Mouse (Mus musculus) kidney, adult 8-10 months (tissue): ENCODE results near the gene Swap70.

ENCODE experiments used
- DNase-seq, 2 experiments: peaks; one replicate each; pipeline ENCODE4 v3.0.0; 2022

Gene Swap70

DNA sequence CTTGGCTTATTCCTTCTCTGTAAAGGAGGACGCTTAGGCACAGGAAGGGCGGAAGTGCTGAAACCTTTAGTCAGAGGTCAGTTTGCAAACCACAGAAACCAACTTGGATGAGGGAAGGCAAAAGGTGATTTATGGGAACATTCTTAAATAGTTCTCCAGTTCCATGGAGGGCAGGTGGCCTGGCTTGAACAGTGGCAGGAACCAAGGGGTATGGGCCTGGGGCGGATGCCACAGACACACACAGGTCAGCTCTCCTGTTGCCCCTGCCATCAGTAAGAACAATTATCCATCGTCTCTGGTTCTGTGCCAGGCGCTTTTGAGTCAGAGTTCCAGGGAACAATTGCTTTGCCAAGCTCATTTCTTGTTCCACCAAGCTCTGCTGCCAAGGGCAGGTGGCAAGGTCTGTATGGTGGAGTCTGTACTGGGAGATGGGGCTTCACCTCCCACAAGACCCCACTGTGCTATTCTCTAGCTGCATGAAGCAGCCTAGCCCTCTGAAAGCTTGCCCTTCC lies 56.3 kb downstream of the Swap70 start:
- no peak for DNase-seq

DNA sequence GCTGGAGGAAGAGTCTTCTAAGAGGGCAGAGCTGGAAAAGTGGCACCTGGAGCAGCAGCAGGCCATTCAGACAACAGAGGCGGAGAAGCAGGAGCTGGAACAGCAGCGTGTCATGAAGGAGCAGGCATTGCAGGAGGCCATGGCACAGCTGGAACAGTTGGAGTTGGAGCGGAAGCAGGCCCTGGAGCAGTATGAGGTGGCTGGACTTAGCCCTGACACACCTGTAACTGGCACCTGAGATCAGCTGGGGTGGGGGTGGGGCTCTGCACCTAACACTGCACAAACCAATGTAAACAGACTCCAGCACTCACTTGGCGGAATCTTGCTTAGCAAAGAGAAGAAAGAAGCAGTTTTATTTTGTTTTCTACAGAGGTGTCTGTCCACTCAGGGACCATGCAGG lies 57.7 kb downstream of the Swap70 start:
- no peak for DNase-seq

DNA sequence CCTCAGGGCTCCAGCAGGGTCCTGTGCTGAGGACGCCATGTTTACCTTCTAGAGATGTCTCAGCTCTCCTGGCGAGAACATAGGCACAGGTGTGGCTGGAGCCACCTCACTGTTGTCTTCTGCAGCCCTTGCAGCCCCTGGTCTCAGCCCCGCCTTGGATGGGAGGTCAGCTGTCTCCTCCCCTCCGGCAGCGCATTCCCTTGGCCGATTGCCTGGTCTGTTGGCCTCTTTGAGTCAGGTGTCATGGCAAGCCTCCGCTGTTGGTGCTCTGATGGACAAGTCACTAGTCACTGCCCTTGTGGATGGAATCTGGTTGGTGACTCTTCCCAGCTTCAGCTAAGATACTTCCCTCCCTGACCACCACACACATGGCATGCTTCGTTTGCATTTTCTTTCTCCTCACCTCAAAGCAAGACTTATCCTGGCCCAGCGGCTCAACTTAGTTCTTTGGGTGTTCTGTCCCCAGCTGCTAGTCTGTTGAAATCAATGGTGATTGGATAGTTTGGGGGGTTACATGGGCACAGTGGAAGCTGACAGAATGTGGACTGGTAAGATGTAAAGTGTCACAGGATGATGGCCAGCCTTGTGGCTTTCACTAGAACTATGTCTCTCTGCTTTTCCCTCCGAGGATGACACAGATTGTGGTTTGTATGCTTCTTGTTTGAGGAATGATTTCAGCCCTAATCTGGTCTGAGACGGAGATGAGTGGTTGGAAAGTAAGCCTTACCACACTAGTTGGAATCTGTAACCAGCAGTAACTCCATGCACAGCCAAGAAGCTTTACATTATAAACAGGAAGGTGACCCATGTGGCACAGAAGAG lies 60.1 kb downstream of the Swap70 start:
- DNase-seq: no peak

DNA sequence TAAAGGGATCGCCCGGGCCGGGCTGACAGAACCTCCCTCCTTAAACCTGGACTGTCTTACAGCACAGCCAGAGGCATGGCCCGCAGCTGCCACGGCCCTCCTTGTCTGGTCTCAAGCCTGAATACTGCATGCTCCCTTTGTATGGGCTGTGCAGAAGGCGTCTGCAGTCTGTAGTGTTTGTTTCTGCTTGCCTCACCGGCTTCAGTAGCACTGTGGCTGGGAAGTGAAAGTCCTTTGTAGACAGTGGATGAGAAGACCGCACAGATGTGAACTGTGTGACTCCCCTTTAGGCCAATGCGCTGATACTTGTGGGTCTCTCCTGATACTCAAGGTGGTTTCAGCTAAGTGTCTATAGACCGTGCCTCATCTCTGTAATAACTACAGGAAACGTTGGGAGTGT lies 61.3 kb downstream of the Swap70 start:
- DNase-seq: no peak

DNA sequence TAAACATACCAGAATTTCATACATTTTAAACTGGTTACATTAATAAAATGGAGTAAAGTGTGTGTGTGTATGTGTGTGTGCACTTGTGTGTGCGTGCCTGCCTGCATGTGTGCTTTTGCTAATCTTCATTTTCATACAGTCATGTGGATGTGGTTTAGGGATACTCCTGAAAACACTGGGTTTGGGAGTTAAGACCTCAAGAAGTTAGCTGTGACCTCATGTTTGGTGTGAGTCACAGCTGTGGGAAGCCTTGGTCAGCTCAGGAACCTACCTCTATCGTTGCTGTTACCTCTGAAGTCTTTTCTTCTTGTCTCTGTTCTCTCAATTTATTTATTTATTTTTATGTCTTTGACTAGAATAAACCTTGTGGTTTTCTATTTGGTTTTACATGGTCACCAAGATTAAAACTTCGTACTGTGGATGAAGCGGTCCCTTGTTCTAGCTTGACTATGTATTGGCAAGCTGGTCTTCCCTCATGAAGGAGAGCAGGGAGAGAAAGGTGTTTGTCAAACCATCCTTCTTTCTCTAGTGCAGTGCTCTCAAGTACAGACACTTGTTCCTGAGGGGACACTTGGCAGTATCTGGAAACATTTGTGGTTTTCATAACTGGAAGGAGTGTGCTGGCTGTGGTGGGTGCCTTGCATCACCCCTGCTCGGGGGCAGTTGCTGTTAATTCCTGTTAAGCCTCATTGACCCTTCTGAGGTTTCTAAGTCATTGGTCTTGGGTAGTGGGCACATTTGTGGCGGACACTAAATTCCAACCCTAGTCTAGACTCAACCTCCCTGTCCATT lies 62.2 kb downstream of the Swap70 start:
- DNase-seq: no peak

DNA sequence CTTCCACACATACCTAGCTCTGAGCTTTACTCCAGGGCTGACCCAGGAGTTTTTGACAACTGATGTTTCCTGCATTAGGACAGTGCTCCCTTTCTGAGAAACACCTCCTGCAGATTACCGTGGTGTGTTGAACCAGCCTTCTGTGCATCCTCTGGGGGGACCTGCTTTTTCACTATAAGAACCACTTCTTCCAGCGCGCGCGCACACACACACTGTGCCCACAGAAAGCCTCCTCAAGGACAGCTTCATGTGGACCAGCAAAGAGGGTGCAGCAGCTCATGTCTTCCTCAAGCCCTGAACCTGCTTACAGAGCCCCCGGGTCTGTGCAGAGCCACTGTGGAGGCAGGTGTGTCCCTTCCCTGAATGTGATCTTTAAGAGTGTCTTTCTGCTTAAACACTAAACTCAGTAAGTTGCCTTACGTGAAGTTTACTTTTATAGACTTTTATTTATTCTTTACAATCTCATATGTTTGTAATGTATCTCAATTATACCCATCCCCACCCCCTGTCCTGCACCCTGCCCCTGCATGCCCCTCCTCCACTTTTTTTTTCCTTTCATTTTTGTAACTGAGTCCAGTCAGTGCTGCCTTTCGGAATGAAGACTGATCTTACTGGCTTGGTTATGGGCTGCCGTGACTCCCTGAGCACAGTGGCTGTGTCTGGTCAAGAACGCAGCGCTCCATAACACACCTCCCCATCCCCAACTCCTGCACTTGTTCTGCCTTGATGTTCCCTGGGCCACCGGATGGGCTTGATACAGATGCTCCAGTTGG lies 63.8 kb downstream of the Swap70 start:
- no peak for DNase-seq

- DNase-seq: no peak
Observed at GRCm38 (mm10) chr7:110285849-110286151, 64.3 kb downstream of the Swap70 start.

GRCm38 (mm10) chr7:110286198-110286732 lies 64.8 kb downstream of the Swap70 start:
- no peak for DNase-seq

- DNase-seq: peak; percentile 71 to 86
Observed at GRCm38 (mm10) chr7:110286838-110287475, 65.4 kb downstream of the Swap70 start.

DNA sequence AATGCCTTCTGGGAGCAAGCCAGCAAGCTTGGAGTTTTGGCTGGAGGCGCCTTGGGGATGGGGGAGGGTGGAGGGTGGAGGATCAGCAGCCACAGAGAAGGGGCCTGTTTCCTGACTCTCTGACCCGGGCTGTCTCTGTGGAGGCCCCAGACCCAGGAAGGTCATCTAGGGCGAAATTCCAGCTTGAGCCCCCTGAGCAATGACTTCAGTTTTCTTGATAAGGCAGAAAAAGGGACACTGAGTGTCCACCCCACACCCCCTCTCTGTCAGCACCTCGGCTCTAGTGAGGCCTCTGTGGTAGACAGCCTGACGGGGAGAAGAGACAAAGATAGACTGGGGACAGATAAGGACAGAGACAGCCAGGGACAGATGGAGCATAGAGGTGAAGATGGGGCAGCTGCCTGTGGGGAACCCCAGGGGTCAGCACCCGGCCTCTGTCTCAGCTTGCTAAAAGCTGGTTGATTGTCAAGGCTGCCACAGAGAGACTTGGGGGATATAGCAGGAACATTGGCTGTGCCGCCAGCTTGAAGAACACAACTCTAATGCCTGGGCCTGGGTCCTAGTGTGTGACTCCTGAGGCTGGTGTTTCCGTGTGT lies 66.1 kb downstream of the Swap70 start:
- DNase-seq: no peak

DNA sequence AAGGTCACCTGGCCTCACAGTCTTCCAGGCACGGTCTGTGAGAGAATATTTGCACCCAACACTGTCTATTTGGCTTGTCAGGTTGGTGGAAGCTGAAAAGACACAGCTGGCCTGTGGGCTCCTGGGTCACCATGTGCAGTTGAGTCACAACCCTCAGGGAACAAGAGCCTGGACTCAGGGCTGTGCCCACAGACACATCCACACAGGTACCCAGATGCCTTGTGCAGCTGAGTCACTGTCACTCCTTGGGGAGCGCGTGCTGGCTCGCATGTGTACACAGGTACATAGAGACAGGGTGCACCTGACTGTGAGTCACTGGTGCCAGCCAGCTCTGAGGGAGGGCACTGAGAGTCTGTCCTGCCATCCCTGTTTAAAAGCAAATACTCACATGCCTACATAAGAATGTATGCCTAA lies 66.7 kb downstream of the Swap70 start:
- DNase-seq: no peak

GRCm38 (mm10) chr7:110288731-110289191 lies 67.2 kb downstream of the Swap70 start:
- DNase-seq: peak; percentile 43 to 47

- no peak for DNase-seq
Observed at GRCm38 (mm10) chr7:110289647-110290046, 68.1 kb downstream of the Swap70 start.

DNA sequence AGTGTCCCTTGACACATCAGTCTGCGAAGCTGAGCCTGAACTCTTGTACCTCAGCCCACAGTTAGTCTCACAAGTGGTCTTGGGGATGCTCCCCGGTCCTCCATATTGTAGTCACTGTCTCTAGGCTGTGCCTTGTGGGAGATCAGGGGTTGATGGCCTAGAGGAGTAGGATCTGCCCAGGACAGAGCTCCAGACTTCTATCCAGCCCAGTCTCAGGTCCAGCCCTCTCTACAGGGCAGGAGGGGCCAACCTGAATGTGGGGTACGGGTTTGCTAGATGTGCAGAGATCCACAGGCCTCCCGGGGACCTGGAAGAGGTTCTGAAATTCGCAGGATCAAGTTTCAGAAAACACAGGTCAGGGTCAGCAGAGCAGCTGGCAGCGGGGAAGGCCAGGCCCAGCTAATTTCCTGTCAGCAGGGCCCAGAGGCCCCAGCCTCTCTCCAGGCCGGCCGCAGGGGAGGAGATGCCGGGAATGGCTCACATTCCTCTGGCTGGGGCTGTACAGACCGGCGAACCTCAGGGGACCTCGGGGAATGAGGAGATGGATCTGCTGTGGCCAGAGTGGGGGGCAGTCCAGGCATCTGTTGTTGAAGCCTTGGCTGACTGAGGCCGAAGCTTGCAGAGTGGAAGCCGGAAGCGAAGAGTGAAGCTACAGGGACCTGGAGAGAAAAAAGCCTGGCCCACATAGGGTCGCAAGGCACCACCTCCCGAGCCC lies 75.5 kb downstream of the Swap70 start:
- peak; percentile 62 to 80 for DNase-seq

GRCm38 (mm10) chr7:110297611-110298010 lies 76.1 kb downstream of the Swap70 start:
- DNase-seq: peak in 1 of 2 experiments; percentile 12

GRCm38 (mm10) chr7:110298090-110298489 lies 76.6 kb downstream of the Swap70 start:
- DNase-seq: peak in 1 of 2 experiments; percentile 17

- peak in 1 of 2 experiments; percentile 39 for DNase-seq
Observed at GRCm38 (mm10) chr7:110298739-110299410, 77.4 kb downstream of the Swap70 start.

GRCm38 (mm10) chr7:110302886-110303285 lies 81.4 kb downstream of the Swap70 start:
- DNase-seq: no peak

DNA sequence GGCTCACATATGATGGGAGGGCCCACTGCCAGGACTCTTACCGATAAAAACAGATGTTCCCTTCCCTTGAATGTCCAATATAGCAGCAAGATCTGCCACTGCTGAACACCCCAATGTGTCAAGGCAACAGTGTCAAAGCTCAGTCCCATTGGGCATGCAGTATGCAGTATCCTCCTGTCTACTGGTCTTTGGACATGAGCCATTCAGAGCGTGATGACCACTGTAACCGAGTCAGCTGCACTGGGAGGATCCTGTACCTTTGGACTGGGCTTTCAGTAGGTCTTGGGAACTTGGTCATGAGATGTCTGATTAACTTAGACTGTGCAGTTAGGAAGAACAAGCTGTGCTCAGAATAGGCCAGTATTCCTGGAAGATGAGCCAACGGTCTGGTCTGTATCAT lies 84.0 kb downstream of the Swap70 start:
- DNase-seq: peak; percentile 71 to 76

DNA sequence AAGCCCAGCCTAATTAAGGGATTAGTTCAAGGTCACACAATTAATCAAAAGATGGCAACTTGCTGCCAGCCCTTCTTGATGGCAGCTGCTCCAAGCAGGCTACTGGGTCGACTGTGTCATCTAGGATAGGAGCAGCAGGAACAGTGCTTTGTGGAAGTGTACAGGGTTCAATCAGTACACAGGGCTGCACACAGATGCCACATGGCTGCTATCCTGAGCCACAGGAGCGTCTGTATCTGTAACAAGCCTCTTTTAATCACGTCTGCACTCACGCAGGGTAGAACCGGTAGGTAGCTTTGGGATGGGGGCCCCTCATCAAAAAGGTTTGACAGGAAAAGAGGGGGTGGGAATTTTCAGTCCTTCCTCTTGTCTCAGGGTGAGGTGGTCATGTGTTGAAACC lies 84.8 kb downstream of the Swap70 start:
- no peak for DNase-seq

DNA sequence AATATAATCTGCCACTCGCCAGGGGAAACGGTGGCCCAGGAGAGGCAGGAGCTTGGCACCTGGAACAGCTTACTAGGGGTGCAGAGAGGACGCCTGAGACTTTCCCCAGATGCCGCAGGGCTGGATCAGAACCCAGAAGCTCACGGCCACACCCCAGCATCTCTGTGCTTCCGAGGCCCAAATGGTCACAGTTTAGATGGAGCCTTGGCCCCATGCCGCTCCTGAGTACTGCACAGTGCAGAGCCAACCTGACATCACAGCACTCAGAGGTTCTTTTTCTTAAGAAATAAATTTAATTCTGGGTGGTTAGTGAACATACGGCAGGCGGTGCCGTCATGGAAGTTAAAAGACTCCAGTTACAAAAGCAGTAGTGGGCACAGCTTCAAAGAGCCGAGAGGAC lies 86.2 kb downstream of the Swap70 start:
- no peak for DNase-seq
